Comparison of ENCODE assay signal across 8 mouse cellular contexts in genomic region chr15:83171712-83172481, GRCm38 (mm10). TPM values are rescaled to one million over a fixed set of nuclear protein-coding genes. Genes with fewer than 3 reads are reported as not detected.
DNase-seq lines count a peak whose midpoint lies in the region; ATAC-seq and TF ChIP-seq lines count a peak whose summit lies in the region.

No protein-coding gene starts in this region.

- H3K9me3 ChIP-seq in heart, embryonic 15.5 days (replicated peaks) = no peaks in the 10 kb centered on the region
- H3K9me3 ChIP-seq in liver, embryonic 14.5 days (ENCODE audit: control insufficient read depth, low read length) = no peaks in the 10 kb centered on the region
- no peaks in the 10 kb centered on the region for H3K9me3 ChIP-seq in neural tube, embryonic 11.5 days (ENCODE audit: control insufficient read depth, low read length)
- H3K9me3 ChIP-seq in stomach, postnatal 0 days (ENCODE audit: control insufficient read depth, low read length) = no peaks in the 10 kb centered on the region

- no peak for TF ChIP-seq EP300 in liver, embryonic 14.5 days (IDR thresholded peaks at IDR 0.05; ENCODE audit: low read depth)
- TF ChIP-seq EP300 in stomach, postnatal 0 days (optimal IDR thresholded peaks at IDR 0.05) = no peak

- peaks cover 32% of the 10 kb centered on the region for H3K4me1 ChIP-seq in brown adipose tissue, adult 24 weeks (ENCODE audit: control insufficient read depth, insufficient read depth, insufficient read length, low read length)
- H3K4me1 ChIP-seq in heart, embryonic 15.5 days (replicated peaks) = peaks cover 35% of the 10 kb centered on the region
- peaks cover 32 to 47% of the 10 kb centered on the region in 2 experiments for H3K4me1 ChIP-seq in liver, embryonic 14.5 days (replicated peaks; ENCODE audit: control insufficient read depth in 2 of 2, insufficient read depth in 2 of 2, low read length in 1 of 2)
- peaks cover 7% of the 10 kb centered on the region; the same call in 1 of the 2 replicates for H3K4me1 ChIP-seq in neural tube, embryonic 11.5 days (ENCODE audit: control insufficient read depth, insufficient read depth, low read length)
- peaks cover 14% of the 10 kb centered on the region for H3K4me1 ChIP-seq in stomach, postnatal 0 days (replicated peaks; ENCODE audit: control insufficient read depth, insufficient read depth)

- peak overlapping the region; percentile 77 for H3K27ac ChIP-seq in brown adipose tissue, adult 24 weeks (replicated peaks; ENCODE audit: low read depth, low read length)
- H3K27ac ChIP-seq in heart, embryonic 15.5 days = peak overlapping the region; percentile 84
- peak overlapping the region; percentile 92 for H3K27ac ChIP-seq in liver, embryonic 14.5 days
- peak overlapping the region; percentile 78 for H3K27ac ChIP-seq in neural tube, embryonic 11.5 days (ENCODE audit: low read depth, low read length)
- H3K27ac ChIP-seq in stomach, postnatal 0 days (replicated peaks) = peak overlapping the region; percentile 86

- H3K4me2 ChIP-seq in heart, embryonic 15.5 days = peak overlapping the region; percentile 88
- peak overlapping the region; percentile 93 for H3K4me2 ChIP-seq in liver, embryonic 14.5 days (ENCODE audit: low read depth)
- peak overlapping the region; percentile 86 for H3K4me2 ChIP-seq in neural tube, embryonic 11.5 days (ENCODE audit: low read depth)
- H3K4me2 ChIP-seq in stomach, postnatal 0 days (replicated peaks; ENCODE audit: low read depth) = peak overlapping the region; percentile 98

- peak; percentile 70 for TF ChIP-seq CTCF in liver, embryonic 14.5 days (IDR thresholded peaks at IDR 0.05; ENCODE audit: low read depth)
- peak; percentile 63 for TF ChIP-seq CTCF in stomach, postnatal 0 days (IDR thresholded peaks at IDR 0.05; ENCODE audit: low read depth)

- H3K9ac ChIP-seq in heart, embryonic 15.5 days = peak overlapping the region; percentile 79
- peak overlapping the region; percentile 94 for H3K9ac ChIP-seq in liver, embryonic 14.5 days (replicated peaks)
- peak overlapping the region; percentile 88 for H3K9ac ChIP-seq in neural tube, embryonic 11.5 days (ENCODE audit: low read length)
- H3K9ac ChIP-seq in stomach, postnatal 0 days (ENCODE audit: low read length) = peak overlapping the region; percentile 82

- under 1% methylated on average over 67 of the region's 67 CpGs for WGBS in heart, embryonic 15.5 days
- WGBS in liver, embryonic 14.5 days (ENCODE audit: insufficient replicate concordance) = under 1% methylated on average over 67 of the region's 67 CpGs
- 1% methylated on average over 65 of the region's 67 CpGs for WGBS in neural tube, embryonic 11.5 days
- under 1% methylated on average over 66 of the region's 67 CpGs for WGBS in stomach, postnatal 0 days

- H3K27me3 ChIP-seq in heart, embryonic 15.5 days = no peaks in the 10 kb centered on the region
- H3K27me3 ChIP-seq in liver, embryonic 14.5 days (ENCODE audit: control insufficient read depth, insufficient read depth, low read length) = no peaks in the 10 kb centered on the region
- H3K27me3 ChIP-seq in neural tube, embryonic 11.5 days (ENCODE audit: control insufficient read depth, insufficient read depth, low read length) = no peaks in the 10 kb centered on the region
- H3K27me3 ChIP-seq in stomach, postnatal 0 days (ENCODE audit: control insufficient read depth, insufficient read depth, low read length) = no peaks in the 10 kb centered on the region

- H3K4me3 ChIP-seq in brown adipose tissue, adult 24 weeks (ENCODE audit: insufficient read depth, low read depth, low read length) = peak overlapping the region; percentile 69
- peak overlapping the region; percentile 71 for H3K4me3 ChIP-seq in heart, embryonic 15.5 days
- H3K4me3 ChIP-seq in liver, embryonic 14.5 days (ENCODE audit: insufficient read depth in 1 of 2, low read depth in 2 of 2, low read length in 2 of 2) = peak overlapping the region; percentile 94 to 98
- peak overlapping the region; percentile 69 for H3K4me3 ChIP-seq in neural tube, embryonic 11.5 days (ENCODE audit: low read depth, low read length)
- peak overlapping the region; percentile 87 for H3K4me3 ChIP-seq in stomach, postnatal 0 days (ENCODE audit: low read depth, low read length)

- ATAC-seq in heart, embryonic 15.5 days (replicated peaks; ENCODE audit: insufficient number of reproducible peaks, insufficient read depth, low FRiP score, low read depth) = peak; percentile 96
- peak; percentile 82 for ATAC-seq in liver, embryonic 14.5 days (ENCODE audit: insufficient read depth)
- peak; percentile 97 for ATAC-seq in neural tube, embryonic 11.5 days (ENCODE audit: insufficient read depth, low FRiP score, low TSS enrichment)
- peak; percentile 95 for ATAC-seq in stomach, postnatal 0 days (ENCODE audit: low FRiP score, low TSS enrichment)

- DNase-seq in CD4-positive, CD25-positive, alpha-beta regulatory T cell, adult 2 months (ENCODE audit: low read depth, low spot score) = peak; percentile 99
- DNase-seq in fibroblast of lung, adult 2 months (ENCODE audit: low read depth) = peak; percentile 96
- peak; percentile 96 to 98 for DNase-seq in kidney, postnatal 25 days
- DNase-seq in liver, embryonic 14.5 days (ENCODE audit: low read depth in 3 of 3, low spot score in 3 of 3) = peak; percentile 96 to 97 (median 96)
- peak; percentile 100 for DNase-seq in neural tube, embryonic 11.5 days (ENCODE audit: low spot score)
- DNase-seq in stomach, postnatal 0 days (ENCODE audit: low spot score) = peak; percentile 98

- no peaks in the 10 kb centered on the region for H3K36me3 ChIP-seq in heart, embryonic 15.5 days
- H3K36me3 ChIP-seq in liver, embryonic 14.5 days (replicated peaks; ENCODE audit: control insufficient read depth, insufficient read depth, low read depth) = peaks cover 7% of the 10 kb centered on the region
- no peaks in the 10 kb centered on the region for H3K36me3 ChIP-seq in neural tube, embryonic 11.5 days (ENCODE audit: control insufficient read depth, insufficient read depth, low read length)
- H3K36me3 ChIP-seq in stomach, postnatal 0 days (ENCODE audit: control insufficient read depth, insufficient read depth, low read length) = no peaks in the 10 kb centered on the region

RNA-seq across cellular contexts. Expression of gene Cyb5r3, which starts 0.5 kb away (rescaled TPM):
- 84.4 and 166 TPM in 2 replicates for polyA plus RNA-seq in brown adipose tissue, adult 24 weeks (2012; ENCODE audit: insufficient read depth, insufficient read length, missing spikeins)
- polyA plus RNA-seq in heart, embryonic 15.5 days (2015; fragmentation: Nextera tagmentation; extraction: Ambion mirVana) = 114 and 155 TPM in 2 replicates
- polyA plus RNA-seq in liver, embryonic 14.5 days (2012; rRNA removed) = 88.8 and 94.0 TPM in 2 replicates
- 103 and 109 TPM in 2 replicates for polyA plus RNA-seq in liver, embryonic 14.5 days (2014; fragmentation: Nextera tagmentation; extraction: Ambion mirVana)
- 175 and 179 TPM in 2 replicates for polyA plus RNA-seq in neural tube, embryonic 11.5 days (2014; fragmentation: Nextera tagmentation; extraction: Ambion mirVana)
- polyA plus RNA-seq in stomach, postnatal 0 days (2015; fragmentation: Nextera tagmentation; extraction: Ambion mirVana) = 117 and 145 TPM in 2 replicates

RNA-seq across cellular contexts. Expression of gene Poldip3, which starts 22.7 kb away (rescaled TPM):
- 14.0 and 18.5 TPM in 2 replicates for polyA plus RNA-seq in brown adipose tissue, adult 24 weeks (2012; ENCODE audit: insufficient read depth, insufficient read length, missing spikeins)
- 59.0 and 83.2 TPM in 2 replicates for polyA plus RNA-seq in heart, embryonic 15.5 days (2015; fragmentation: Nextera tagmentation; extraction: Ambion mirVana)
- polyA plus RNA-seq in liver, embryonic 14.5 days (2012; rRNA removed) = 22.8 and 25.1 TPM in 2 replicates
- 49.4 and 58.5 TPM in 2 replicates for polyA plus RNA-seq in liver, embryonic 14.5 days (2014; fragmentation: Nextera tagmentation; extraction: Ambion mirVana)
- 180 and 196 TPM in 2 replicates for polyA plus RNA-seq in neural tube, embryonic 11.5 days (2014; fragmentation: Nextera tagmentation; extraction: Ambion mirVana)
- 56.3 and 58.7 TPM in 2 replicates for polyA plus RNA-seq in stomach, postnatal 0 days (2015; fragmentation: Nextera tagmentation; extraction: Ambion mirVana)

RNA-seq across cellular contexts. Expression of gene Rrp7a, which starts 49.3 kb away (rescaled TPM):
- 14.4 and 18.3 TPM in 2 replicates for polyA plus RNA-seq in brown adipose tissue, adult 24 weeks (2012; ENCODE audit: insufficient read depth, insufficient read length, missing spikeins)
- polyA plus RNA-seq in heart, embryonic 15.5 days (2015; fragmentation: Nextera tagmentation; extraction: Ambion mirVana) = 35.0 and 42.6 TPM in 2 replicates
- 16.0 and 23.9 TPM in 2 replicates for polyA plus RNA-seq in liver, embryonic 14.5 days (2012; rRNA removed)
- 21.2 and 22.3 TPM in 2 replicates for polyA plus RNA-seq in liver, embryonic 14.5 days (2014; fragmentation: Nextera tagmentation; extraction: Ambion mirVana)
- 64.0 and 78.6 TPM in 2 replicates for polyA plus RNA-seq in neural tube, embryonic 11.5 days (2014; fragmentation: Nextera tagmentation; extraction: Ambion mirVana)
- 39.9 and 44.8 TPM in 2 replicates for polyA plus RNA-seq in stomach, postnatal 0 days (2015; fragmentation: Nextera tagmentation; extraction: Ambion mirVana)

Comparison
In these comparisons a context has a peak if more than half of its experiments do, and no peak if none do; other contexts are left out.
1. Peak in every context shown above with its lines: DNase-seq, ATAC-seq, H3K4me3 ChIP-seq and H3K27ac ChIP-seq.